Mouse (Mus musculus): ENCODE results near the gene Chpf. TPM values are rescaled to one million over a fixed set of nuclear protein-coding genes. Genes with fewer than 3 reads are reported as not detected.
A peak's percentile ranks its signal among the peaks of the same experiment; 100 is the strongest.

Chpf gene
- polyA plus RNA-seq, 1 experiment from 2014 or later = 21.3 TPM

GRCm38 (mm10) chr1:75487405-75488161, 8.5 kb upstream of the Chpf start:
- DNase-seq (ENCODE audit: low spot score) (peak; percentile 89), ATAC-seq (replicated peaks; ENCODE audit: low FRiP score) (peak; percentile 75)
- Histone ChIP-seq H3K4me3 (ENCODE audit: low read depth, low read length) (peak overlapping the region; percentile 50), H3K27me3 (ENCODE audit: control insufficient read depth, insufficient read depth, low read length) (peaks cover 44% of the 10 kb centered on the region), H3K9me3 (ENCODE audit: control insufficient read depth, low read length) (no peaks in the 10 kb centered on the region), H3K4me2 (ENCODE audit: low read depth, low read length, severe bottlenecking) (peak overlapping the region; percentile 79), H3K9ac (ENCODE audit: low read length) (peak overlapping the region; percentile 35; the same call in 1 of the 2 replicates), H3K36me3 (ENCODE audit: control insufficient read depth, insufficient read depth, low read length) (no peaks in the 10 kb centered on the region), H3K4me1 (replicated peaks; ENCODE audit: control insufficient read depth, insufficient read depth, low read length) (peaks cover 13% of the 10 kb centered on the region; the same call in 1 of the 2 replicates), H3K27ac (ENCODE audit: low read depth, low read length) (no peak overlapping the region)
- WGBS = under 1% methylated on average over 62 of the region's 62 CpGs

GRCm38 (mm10) chr1:75487040-75487404, 7.9 kb upstream of the Chpf start:
- ATAC-seq (replicated peaks; ENCODE audit: low FRiP score) (0 out of 2 replicates have a peak, but pooled peaks have one; percentile 5), DNase-seq (ENCODE audit: low spot score) (no peak)
- Histone ChIP-seq H3K27me3 (ENCODE audit: control insufficient read depth, insufficient read depth, low read length) (peaks cover 47% of the 10 kb centered on the region), H3K9ac (ENCODE audit: low read length) (peak overlapping the region; percentile 35; the same call in 1 of the 2 replicates), H3K9me3 (ENCODE audit: control insufficient read depth, low read length) (no peaks in the 10 kb centered on the region), H3K36me3 (ENCODE audit: control insufficient read depth, insufficient read depth, low read length) (no peaks in the 10 kb centered on the region), H3K27ac (ENCODE audit: low read depth, low read length) (no peak overlapping the region), H3K4me1 (replicated peaks; ENCODE audit: control insufficient read depth, insufficient read depth, low read length) (peaks cover 13% of the 10 kb centered on the region; the same call in 1 of the 2 replicates), H3K4me2 (ENCODE audit: low read depth, low read length, severe bottlenecking) (peak overlapping the region; percentile 79), H3K4me3 (ENCODE audit: low read depth, low read length) (peak overlapping the region; percentile 50)
- 3% methylated on average over 13 of the region's 13 CpGs for WGBS

- H3K27ac ChIP-seq (ENCODE audit: low read depth, low read length) = no peak overlapping the region
- H3K9ac ChIP-seq (ENCODE audit: low read length) = no peak overlapping the region
- H3K4me3 ChIP-seq (ENCODE audit: low read depth, low read length) = peak overlapping the region; percentile 50
- ATAC-seq (replicated peaks; ENCODE audit: low FRiP score) (no peak), DNase-seq (ENCODE audit: low spot score) (no peak)
- no peaks in the 10 kb centered on the region for H3K36me3 ChIP-seq (ENCODE audit: control insufficient read depth, insufficient read depth, low read length)
- 6% methylated on average over 24 of the region's 24 CpGs for WGBS
- H3K4me1 ChIP-seq (replicated peaks; ENCODE audit: control insufficient read depth, insufficient read depth, low read length) = peaks cover 13% of the 10 kb centered on the region; the same call in 1 of the 2 replicates
- peaks cover 47% of the 10 kb centered on the region for H3K27me3 ChIP-seq (ENCODE audit: control insufficient read depth, insufficient read depth, low read length)
- peak overlapping the region; percentile 79 for H3K4me2 ChIP-seq (ENCODE audit: low read depth, low read length, severe bottlenecking)
- H3K9me3 ChIP-seq (ENCODE audit: control insufficient read depth, low read length) = no peaks in the 10 kb centered on the region
Observed at GRCm38 (mm10) chr1:75486561-75486960, 7.5 kb upstream of the Chpf start.

- Histone ChIP-seq H3K36me3 (ENCODE audit: control insufficient read depth, insufficient read depth, low read length) (no peaks in the 10 kb centered on the region; the same call in 1 of the 2 replicates), H3K4me3 (ENCODE audit: low read depth, low read length) (no peak overlapping the region), H3K27ac (ENCODE audit: low read depth, low read length) (no peak overlapping the region), H3K4me1 (replicated peaks; ENCODE audit: control insufficient read depth, insufficient read depth, low read length) (peaks cover 15% of the 10 kb centered on the region; the same call in 1 of the 2 replicates), H3K9me3 (ENCODE audit: control insufficient read depth, low read length) (no peaks in the 10 kb centered on the region), H3K27me3 (ENCODE audit: control insufficient read depth, insufficient read depth, low read length) (peaks cover 28% of the 10 kb centered on the region), H3K4me2 (ENCODE audit: low read depth, low read length, severe bottlenecking) (no peak overlapping the region), H3K9ac (ENCODE audit: low read length) (no peak overlapping the region)
- DNase-seq (ENCODE audit: low spot score) = no peak
- no peak for ATAC-seq (replicated peaks; ENCODE audit: low FRiP score)
- 88% methylated on average over 7 of the region's 7 CpGs for WGBS
Observed at GRCm38 (mm10) chr1:75480735-75481134, 1.6 kb upstream of the Chpf start.

GRCm38 (mm10) chr1:75480036-75480435, 929 bp upstream of the Chpf start:
- no peak for ATAC-seq (replicated peaks; ENCODE audit: low FRiP score)
- no peak for DNase-seq (ENCODE audit: low spot score)
- Histone ChIP-seq H3K4me1 (replicated peaks; ENCODE audit: control insufficient read depth, insufficient read depth, low read length) (peaks cover 15% of the 10 kb centered on the region; the same call in 1 of the 2 replicates), H3K36me3 (ENCODE audit: control insufficient read depth, insufficient read depth, low read length) (no peaks in the 10 kb centered on the region; the same call in 1 of the 2 replicates), H3K4me2 (ENCODE audit: low read depth, low read length, severe bottlenecking) (peak overlapping the region; percentile 83), H3K27ac (ENCODE audit: low read depth, low read length) (no peak overlapping the region), H3K9me3 (ENCODE audit: control insufficient read depth, low read length) (no peaks in the 10 kb centered on the region), H3K9ac (ENCODE audit: low read length) (peak overlapping the region; percentile 72), H3K4me3 (ENCODE audit: low read depth, low read length) (peak overlapping the region; percentile 82), H3K27me3 (ENCODE audit: control insufficient read depth, insufficient read depth, low read length) (peaks cover 21% of the 10 kb centered on the region)
- 16% methylated on average over 13 of the region's 13 CpGs for WGBS

- no peak for DNase-seq (ENCODE audit: low spot score)
Observed at GRCm38 (mm10) chr1:75479635-75479989, 505 bp upstream of the Chpf start.

GRCm38 (mm10) chr1:75478497-75478896, 610 bp downstream of the Chpf start:
- peaks cover 15% of the 10 kb centered on the region for H3K27me3 ChIP-seq (ENCODE audit: control insufficient read depth, insufficient read depth, low read length)
- H3K4me2 ChIP-seq (ENCODE audit: low read depth, low read length, severe bottlenecking) = peak overlapping the region; percentile 83
- ATAC-seq (replicated peaks; ENCODE audit: low FRiP score) = no peak
- no peaks in the 10 kb centered on the region; the same call in 1 of the 2 replicates for H3K36me3 ChIP-seq (ENCODE audit: control insufficient read depth, insufficient read depth, low read length)
- H3K4me1 ChIP-seq (replicated peaks; ENCODE audit: control insufficient read depth, insufficient read depth, low read length) = peaks cover 15% of the 10 kb centered on the region; the same call in 1 of the 2 replicates
- H3K4me3 ChIP-seq (ENCODE audit: low read depth, low read length) = peak overlapping the region; percentile 82
- H3K27ac ChIP-seq (ENCODE audit: low read depth, low read length) = no peak overlapping the region
- DNase-seq (ENCODE audit: low spot score) = no peak
- no peaks in the 10 kb centered on the region for H3K9me3 ChIP-seq (ENCODE audit: control insufficient read depth, low read length)
- peak overlapping the region; percentile 72 for H3K9ac ChIP-seq (ENCODE audit: low read length)
- 0% methylated on average over 18 of the region's 25 CpGs for WGBS

More at GRCm38 (mm10) chr1:75479635-75479989, 505 bp upstream of the Chpf start:
- Histone ChIP-seq H3K27ac (ENCODE audit: low read depth, low read length) (no peak overlapping the region), H3K4me2 (ENCODE audit: low read depth, low read length, severe bottlenecking) (peak overlapping the region; percentile 83), H3K27me3 (ENCODE audit: control insufficient read depth, insufficient read depth, low read length) (peaks cover 17% of the 10 kb centered on the region), H3K36me3 (ENCODE audit: control insufficient read depth, insufficient read depth, low read length) (no peaks in the 10 kb centered on the region; the same call in 1 of the 2 replicates), H3K9ac (ENCODE audit: low read length) (peak overlapping the region; percentile 72), H3K9me3 (ENCODE audit: control insufficient read depth, low read length) (no peaks in the 10 kb centered on the region), H3K4me1 (replicated peaks; ENCODE audit: control insufficient read depth, insufficient read depth, low read length) (peaks cover 15% of the 10 kb centered on the region; the same call in 1 of the 2 replicates), H3K4me3 (ENCODE audit: low read depth, low read length) (peak overlapping the region; percentile 82)
- 1% methylated on average over 24 of the region's 24 CpGs for WGBS
- no peak; the same call in 1 of the 2 replicates for ATAC-seq (replicated peaks; ENCODE audit: low FRiP score)

- no peak for DNase-seq (ENCODE audit: low spot score)
- H3K36me3 ChIP-seq (ENCODE audit: control insufficient read depth, insufficient read depth, low read length) = no peaks in the 10 kb centered on the region; the same call in 1 of the 2 replicates
- no peak overlapping the region for H3K27ac ChIP-seq (ENCODE audit: low read depth, low read length)
- WGBS = 52% methylated on average over 3 of the region's 3 CpGs
- H3K9ac ChIP-seq (ENCODE audit: low read length) = no peak overlapping the region
- peak overlapping the region; percentile 83 for H3K4me2 ChIP-seq (ENCODE audit: low read depth, low read length, severe bottlenecking)
- no peak for ATAC-seq (replicated peaks; ENCODE audit: low FRiP score)
- H3K9me3 ChIP-seq (ENCODE audit: control insufficient read depth, low read length) = no peaks in the 10 kb centered on the region
- peaks cover 13% of the 10 kb centered on the region for H3K27me3 ChIP-seq (ENCODE audit: control insufficient read depth, insufficient read depth, low read length)
- H3K4me1 ChIP-seq (replicated peaks; ENCODE audit: control insufficient read depth, insufficient read depth, low read length) = peaks cover 15% of the 10 kb centered on the region; the same call in 1 of the 2 replicates
- H3K4me3 ChIP-seq (ENCODE audit: low read depth, low read length) = peak overlapping the region; percentile 82
Observed at GRCm38 (mm10) chr1:75477966-75478290, 1.2 kb downstream of the Chpf start.

Data from forebrain, embryonic 11.5 days (tissue).